Mouse (Mus musculus) cerebellum, adult 2 months (tissue): Measurements from ENCODE around the gene Caly.
A peak's percentile ranks its signal among the peaks of the same experiment; 100 is the strongest.

ENCODE experiments used
- CTCF ChIP-seq: fragments of 200-500 bp; IDR thresholded peaks from 2 replicates; pipeline ENCODE4 v1.5.1; 2011; ENCODE audit warnings: low read depth, mild to moderate bottlenecking, control low read depth, low read length, moderate library complexity, borderline replicate concordance; ENCODE audit not compliant: insufficient read depth
- POLR2A ChIP-seq: fragments of 200-500 bp; IDR thresholded peaks from 2 replicates; pipeline ENCODE4 v1.6.1; 2011; ENCODE audit warnings: low read length, control low read depth, borderline replicate concordance; ENCODE audit not compliant: insufficient read depth

GRCm38 (mm10) chr7:140125278-140126021 is 43.1 kb upstream of the Caly start:
- TF ChIP-seq POLR2A (peak; percentile 78; the same call in 1 of the 2 replicates), CTCF (no peak)
